ENCODE assay signal across 28 mouse cellular contexts in the genomic region with DNA sequence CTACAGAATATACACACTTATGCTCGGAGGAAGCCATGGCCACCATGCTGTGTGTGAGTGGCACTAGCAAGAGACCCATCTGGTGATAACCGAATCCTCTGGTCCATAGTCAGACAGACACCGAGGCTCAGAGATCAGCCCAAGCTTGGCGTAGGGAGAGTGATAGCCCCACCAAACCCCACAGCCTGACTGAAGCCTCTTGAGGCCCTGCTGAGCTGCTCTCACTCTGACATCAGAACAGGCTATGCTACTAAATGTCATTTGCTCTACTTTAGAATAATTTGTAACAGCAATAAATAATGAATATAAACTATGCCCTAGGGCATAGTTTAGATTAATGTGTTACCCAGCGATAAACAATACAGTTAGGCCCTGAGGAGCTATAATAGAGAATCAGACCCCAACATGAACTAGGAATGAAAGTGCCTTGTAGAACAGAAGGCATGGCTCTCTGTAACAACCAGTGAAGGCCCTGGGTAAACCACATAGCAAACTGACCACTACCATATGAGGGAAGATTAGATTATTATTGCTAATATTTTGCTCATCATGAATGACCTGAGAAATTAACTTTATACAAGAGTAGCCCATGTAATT. TPM values are rescaled to one million over a fixed set of nuclear protein-coding genes. Genes with fewer than 3 reads are reported as not detected.
DNase-seq lines count a peak whose midpoint lies in the region; ATAC-seq and TF ChIP-seq lines count a peak whose summit lies in the region.
"Had no signal": no experiment of that assay in that cellular context is flagged by ENCODE, and none has a peak within 500 bp of the region (broad histone marks: within the 10 kb centered on the region; RNA-seq: fewer than 3 reads in every experiment).

No protein-coding gene starts in this region.

- no peaks in the 10 kb centered on the region for H3K27me3 ChIP-seq in kidney, postnatal 0 days (ENCODE audit: insufficient read depth, low read length)
- H3K27me3 ChIP-seq in limb, embryonic 10.5 days (ENCODE audit: low read depth, poor library complexity, severe bottlenecking) = no peaks in the 10 kb centered on the region
- H3K27me3 ChIP-seq in neural tube, embryonic 14.5 days (ENCODE audit: control insufficient read depth, insufficient read depth, low read length) = no peaks in the 10 kb centered on the region
- H3K27me3 ChIP-seq in midbrain, embryonic 16.5 days (ENCODE audit: control insufficient read depth, insufficient read depth, low read depth, low read length) = no peaks in the 10 kb centered on the region
- H3K27me3 ChIP-seq: CH12.LX; embryonic facial prominence, embryonic 13.5 days; embryonic facial prominence, embryonic 15.5 days; forebrain, embryonic 12.5 days; Patski had no signal

- 55% methylated on average over 5 of the region's 5 CpGs for WGBS in kidney, postnatal 0 days
- WGBS in limb, embryonic 10.5 days = 90% methylated on average over 5 of the region's 5 CpGs
- 44% methylated on average over 5 of the region's 5 CpGs for WGBS in neural tube, embryonic 14.5 days
- WGBS in midbrain, embryonic 16.5 days = 82% methylated on average over 5 of the region's 5 CpGs

- no peaks in the 10 kb centered on the region for H3K9me3 ChIP-seq in kidney, postnatal 0 days (replicated peaks; ENCODE audit: low read length)
- no peaks in the 10 kb centered on the region for H3K9me3 ChIP-seq in limb, embryonic 10.5 days (replicated peaks)
- no peaks in the 10 kb centered on the region for H3K9me3 ChIP-seq in neural tube, embryonic 14.5 days (ENCODE audit: control insufficient read depth, low read length)
- H3K9me3 ChIP-seq in midbrain, embryonic 16.5 days (replicated peaks; ENCODE audit: control insufficient read depth, low read length, poor library complexity, severe bottlenecking) = no peaks in the 10 kb centered on the region
- H3K9me3 ChIP-seq: embryonic facial prominence, embryonic 13.5 days; embryonic facial prominence, embryonic 15.5 days; forebrain, embryonic 10.5 days; forebrain, embryonic 12.5 days; G1E had no signal

- no peak for TF ChIP-seq CTCF in kidney, postnatal 0 days (IDR thresholded peaks at IDR 0.05; ENCODE audit: low read depth)

- H3K27ac ChIP-seq in kidney, postnatal 0 days = no peak overlapping the region
- no peak overlapping the region for H3K27ac ChIP-seq in limb, embryonic 10.5 days
- H3K27ac ChIP-seq in neural tube, embryonic 14.5 days (ENCODE audit: low read depth, low read length) = no peak overlapping the region
- H3K27ac ChIP-seq in midbrain, embryonic 16.5 days (ENCODE audit: low read length) = no peak overlapping the region
- H3K27ac ChIP-seq: embryonic facial prominence, embryonic 13.5 days; embryonic facial prominence, embryonic 15.5 days; forebrain, embryonic 10.5 days; forebrain, embryonic 12.5 days had no signal

- ATAC-seq in kidney, postnatal 0 days (replicated peaks; ENCODE audit: low FRiP score, low read depth) = 0 out of 2 replicates have a peak, but pooled peaks have one; percentile 40
- peak; percentile 76; the same call in 1 of the 2 replicates for ATAC-seq in neural tube, embryonic 14.5 days (ENCODE audit: low read depth)
- no peak for ATAC-seq in midbrain, embryonic 16.5 days
- ATAC-seq: activated CD4-positive, CD25-positive, alpha-beta regulatory T cell, adult 4 months; CD4-positive, CD25-positive, alpha-beta regulatory T cell, adult 4 months; forebrain, embryonic 14.5 days; forebrain, embryonic 16.5 days; Patski had no signal

- H3K9ac ChIP-seq in kidney, postnatal 0 days (ENCODE audit: low read depth, low read length) = no peak overlapping the region
- no peak overlapping the region for H3K9ac ChIP-seq in neural tube, embryonic 14.5 days (replicated peaks; ENCODE audit: low read depth, low read length)
- H3K9ac ChIP-seq in midbrain, embryonic 16.5 days (ENCODE audit: low read depth, low read length) = no peak overlapping the region
- H3K9ac ChIP-seq: embryonic facial prominence, embryonic 13.5 days; embryonic facial prominence, embryonic 15.5 days; forebrain, embryonic 12.5 days had no signal

- H3K36me3 ChIP-seq in kidney, postnatal 0 days (ENCODE audit: insufficient read depth, low read length) = peaks cover 3% of the 10 kb centered on the region; the same call in 1 of the 2 replicates
- H3K36me3 ChIP-seq in limb, embryonic 10.5 days = peaks cover 50% of the 10 kb centered on the region
- no peaks in the 10 kb centered on the region for H3K36me3 ChIP-seq in neural tube, embryonic 14.5 days (ENCODE audit: control insufficient read depth, insufficient read depth, low read length)
- H3K36me3 ChIP-seq in midbrain, embryonic 16.5 days (ENCODE audit: control insufficient read depth, insufficient read depth, low read length) = peaks cover 6% of the 10 kb centered on the region; the same call in 1 of the 2 replicates
- H3K36me3 ChIP-seq: forebrain, embryonic 10.5 days; forebrain, embryonic 12.5 days had no signal

- DNase-seq in kidney, postnatal 0 days (ENCODE audit: low spot score) = no peak
- DNase-seq in kidney, adult 11 months = no peak
- DNase-seq in limb, embryonic 10.5 days (ENCODE audit: low spot score) = peak; percentile 19
- DNase-seq in spleen, adult 12 weeks (ENCODE audit: low spot score) = no peak
- DNase-seq: adrenal gland, adult 8-10 months; adrenal gland, postnatal 14 days; adrenal gland, postnatal 36 days; B cell, adult 2 months; cerebellum, adult 11-12 months; cerebellum, adult 8-10 months; cerebellum, adult 9-11 months; cerebellum, postnatal 14 days; cerebellum, postnatal 36 days; embryo, embryonic 11 days had no signal

- H3K4me2 ChIP-seq in kidney, postnatal 0 days (ENCODE audit: low read length) = no peak overlapping the region
- no peak overlapping the region for H3K4me2 ChIP-seq in neural tube, embryonic 14.5 days (ENCODE audit: low read depth, low read length)
- no peak overlapping the region for H3K4me2 ChIP-seq in midbrain, embryonic 16.5 days (ENCODE audit: low read length)
- H3K4me2 ChIP-seq: embryonic facial prominence, embryonic 13.5 days; embryonic facial prominence, embryonic 15.5 days; forebrain, embryonic 12.5 days had no signal

- H3K4me1 ChIP-seq in kidney, postnatal 0 days (replicated peaks; ENCODE audit: insufficient read depth, low read length) = no peaks in the 10 kb centered on the region
- H3K4me1 ChIP-seq in limb, embryonic 10.5 days = no peaks in the 10 kb centered on the region
- H3K4me1 ChIP-seq in neural tube, embryonic 14.5 days (ENCODE audit: control insufficient read depth, insufficient read depth, low read length) = no peaks in the 10 kb centered on the region
- no peaks in the 10 kb centered on the region for H3K4me1 ChIP-seq in midbrain, embryonic 16.5 days (ENCODE audit: control insufficient read depth, insufficient read depth, low read length)
- H3K4me1 ChIP-seq: embryonic facial prominence, embryonic 13.5 days; embryonic facial prominence, embryonic 15.5 days; forebrain, embryonic 10.5 days; forebrain, embryonic 12.5 days had no signal

- H3K4me3 ChIP-seq in kidney, postnatal 0 days (replicated peaks; ENCODE audit: low read depth, low read length) = no peak overlapping the region
- no peak overlapping the region for H3K4me3 ChIP-seq in limb, embryonic 10.5 days
- H3K4me3 ChIP-seq in neural tube, embryonic 14.5 days (ENCODE audit: low read depth, low read length) = no peak overlapping the region
- H3K4me3 ChIP-seq in midbrain, embryonic 16.5 days (ENCODE audit: low read depth, low read length) = no peak overlapping the region
- H3K4me3 ChIP-seq: embryonic facial prominence, embryonic 13.5 days; embryonic facial prominence, embryonic 15.5 days; erythroblast, embryonic 14.5 days; forebrain, embryonic 10.5 days; forebrain, embryonic 12.5 days had no signal

RNA-seq across cellular contexts. Expression of a gene that starts 16.2 kb away (rescaled TPM):
- 12.8 and 14.4 TPM in 2 replicates for polyA plus RNA-seq in kidney, postnatal 0 days (2015; fragmentation: Nextera tagmentation; extraction: Ambion mirVana)
- 20.8 and 22.0 TPM in 2 replicates for polyA plus RNA-seq in limb, embryonic 10.5 days (2016; fragmentation: Nextera tagmentation; extraction: Ambion mirVana)
- polyA plus RNA-seq in neural tube, embryonic 14.5 days (2014; fragmentation: Nextera tagmentation; extraction: Ambion mirVana) = 9.9 and 11.3 TPM in 2 replicates
- polyA plus RNA-seq in midbrain, embryonic 16.5 days (2015; fragmentation: Nextera tagmentation; extraction: Ambion mirVana) = 13.9 and 15.1 TPM in 2 replicates
- polyA plus RNA-seq: erythroblast, embryonic 14.5 days had no signal

RNA-seq across cellular contexts. Expression of a gene that starts 46.1 kb away (rescaled TPM):
- polyA plus RNA-seq in kidney, postnatal 0 days (2015; fragmentation: Nextera tagmentation; extraction: Ambion mirVana) = 48.6 and 50.7 TPM in 2 replicates
- 20.9 and 27.8 TPM in 2 replicates for polyA plus RNA-seq in limb, embryonic 10.5 days (2016; fragmentation: Nextera tagmentation; extraction: Ambion mirVana)
- 40.4 and 42.5 TPM in 2 replicates for polyA plus RNA-seq in neural tube, embryonic 14.5 days (2014; fragmentation: Nextera tagmentation; extraction: Ambion mirVana)
- polyA plus RNA-seq in midbrain, embryonic 16.5 days (2015; fragmentation: Nextera tagmentation; extraction: Ambion mirVana) = 35.6 and 40.4 TPM in 2 replicates
